Mouse (Mus musculus): ENCODE data around the gene H2-Eb2. TPM values are rescaled to one million over a fixed set of nuclear protein-coding genes. Genes with fewer than 3 reads are reported as not detected.
A peak's percentile ranks its signal among the peaks of the same experiment; 100 is the strongest.

Gene H2-Eb2
- total RNA-seq (2021): not detected
- long read RNA-seq, experiment 1: 0 reads
- long read RNA-seq, experiment 2: 0 reads

- no peak for DNase-seq
Measured at GRCm38 (mm10) chr17:34325436-34325835, at the start of gene H2-Eb2. H2-Eb2 (plus strand) TSS chr17:34325665.

GRCm38 (mm10) chr17:34280499-34281038, 44.9 kb upstream of the H2-Eb2 start:
- DNase-seq: no peak

GRCm38 (mm10) chr17:34281836-34282235, 43.6 kb upstream of the H2-Eb2 start:
- DNase-seq: no peak

GRCm38 (mm10) chr17:34285371-34285770, 40.1 kb upstream of the H2-Eb2 start:
- DNase-seq: no peak

GRCm38 (mm10) chr17:34285848-34286247, 39.6 kb upstream of the H2-Eb2 start:
- DNase-seq: no peak

- no peak for DNase-seq
Measured at GRCm38 (mm10) chr17:34286501-34286900, 39.0 kb upstream of the H2-Eb2 start.

GRCm38 (mm10) chr17:34286999-34287398, 38.5 kb upstream of the H2-Eb2 start:
- no peak for DNase-seq

GRCm38 (mm10) chr17:34287648-34288047, 37.8 kb upstream of the H2-Eb2 start, which contains the start of gene H2-Aa:
H2-Aa (minus strand) TSS chr17:34287823.
- peak; percentile 61 for DNase-seq

- DNase-seq: no peak
Measured at GRCm38 (mm10) chr17:34288131-34288530, 37.3 kb upstream of the H2-Eb2 start.

- DNase-seq: peak; percentile 73
Measured at GRCm38 (mm10) chr17:34291609-34292008, 33.9 kb upstream of the H2-Eb2 start.

- no peak for DNase-seq
Measured at GRCm38 (mm10) chr17:34292570-34292969, 32.9 kb upstream of the H2-Eb2 start.

GRCm38 (mm10) chr17:34293533-34293932, 31.9 kb upstream of the H2-Eb2 start:
- DNase-seq: no peak

- DNase-seq: no peak
Measured at GRCm38 (mm10) chr17:34294249-34294648, 31.2 kb upstream of the H2-Eb2 start.

GRCm38 (mm10) chr17:34295307-34295706, 30.2 kb upstream of the H2-Eb2 start:
- DNase-seq: no peak

GRCm38 (mm10) chr17:34295891-34296794, 29.3 kb upstream of the H2-Eb2 start:
- DNase-seq: no peak

- DNase-seq: no peak
Measured at GRCm38 (mm10) chr17:34299356-34299755, 26.1 kb upstream of the H2-Eb2 start.

GRCm38 (mm10) chr17:34300071-34300470, 25.4 kb upstream of the H2-Eb2 start:
- DNase-seq: no peak

GRCm38 (mm10) chr17:34300691-34301566, 24.5 kb upstream of the H2-Eb2 start:
- no peak for DNase-seq

- DNase-seq: no peak
Measured at GRCm38 (mm10) chr17:34301670-34302190, 23.7 kb upstream of the H2-Eb2 start.

- DNase-seq: no peak
Measured at GRCm38 (mm10) chr17:34303789-34304188, 21.7 kb upstream of the H2-Eb2 start.

GRCm38 (mm10) chr17:34304751-34305150, 20.7 kb upstream of the H2-Eb2 start:
- peak; percentile 27 for DNase-seq

- DNase-seq: peak; percentile 70
Measured at GRCm38 (mm10) chr17:34305380-34306030, 20.0 kb upstream of the H2-Eb2 start, which contains the start of gene H2-Eb1. H2-Eb1 (plus strand) TSS chr17:34305867.
